Mouse (Mus musculus): ENCODE measurements around the gene Rrn3. TPM values are rescaled to one million over a fixed set of nuclear protein-coding genes. Genes with fewer than 3 reads are reported as not detected.
"Not testable (repeated sequence)": the region's sequence is repeated elsewhere in the genome, so short reads cannot be mapped to it uniquely, and the experiment has no call there.

The Rrn3 gene
- total and polyA plus RNA-seq, 3 experiments = 83.5 to 136 (median 93.8) TPM

GRCm38 (mm10) chr16:13766367-13766766, 14.1 kb upstream of the Rrn3 start:
- TF ChIP-seq ZNF384 (IDR thresholded peaks at IDR 0.05; ENCODE audit: low read depth, low read length) = peak; percentile 86
- TF ChIP-seq CHD1 (IDR thresholded peaks at IDR 0.05; ENCODE audit: low read depth, low read length) = peak; percentile 71; the same call in 1 of the 2 replicates
- TF ChIP-seq SMC3 (IDR thresholded peaks at IDR 0.05; ENCODE audit: low read depth, low read length) = no peak
- peak; percentile 76; the same call in 1 of the 2 replicates for TF ChIP-seq MAFK (IDR thresholded peaks at IDR 0.05; ENCODE audit: insufficient replicate concordance, low read length)
- TF ChIP-seq JUND (conservative IDR thresholded peaks at IDR 0.05; ENCODE audit: low read depth, low read length) = no peak
- no peak for TF ChIP-seq POLR2AphosphoS2 (IDR thresholded peaks at IDR 0.05; ENCODE audit: low read depth, low read length)
- TF ChIP-seq ZKSCAN1 (IDR thresholded peaks at IDR 0.05; ENCODE audit: borderline replicate concordance, low read depth, low read length) = no peak
- TF ChIP-seq TCF12 (IDR thresholded peaks at IDR 0.05; ENCODE audit: low read depth, low read length) = no peak
- H3K27ac ChIP-seq (ENCODE audit: insufficient read depth, low read depth) = no peak overlapping the region
- in situ Hi-C loops (cut with MboI; ENCODE audit: low pct_ligation_motif_present, low pct_unique_long_range_greater_than_20kb, low sequenced_read_pairs) = no loop called here
- H3K4me3 ChIP-seq (replicated peaks in 1 of 3; ENCODE audit: low read depth in 2 of 3, low read length in 2 of 3, poor library complexity in 1 of 3) = no peak overlapping the region
- no peak for DNase-seq (ENCODE audit: extremely low read depth)
- H3K36me3 ChIP-seq (replicated peaks in 1 of 2; ENCODE audit: control insufficient read depth in 1 of 2, insufficient read depth in 1 of 2, low read length in 1 of 2) = no peaks in the 10 kb centered on the region
- no peaks in the 10 kb centered on the region for H3K79me2 ChIP-seq (replicated peaks; ENCODE audit: control insufficient read depth, extremely low read depth, insufficient read depth, poor library complexity, severe bottlenecking)
- dilution Hi-C loops (cut with MboI; ENCODE audit: extremely low pct_ligation_motif_present, extremely low pct_unique_long_range_greater_than_20kb, low sequenced_read_pairs) = no loop called here
- no peak overlapping the region for H3K9ac ChIP-seq (ENCODE audit: insufficient read depth, low read depth)
- peaks cover 0 to 12% of the 10 kb centered on the region in 2 experiments; a peak in 1 of 4 replicates for H3K4me1 ChIP-seq (ENCODE audit: control insufficient read depth in 1 of 2, insufficient read depth in 2 of 2)
- H3K4me2 ChIP-seq (ENCODE audit: insufficient read depth, low read depth, poor library complexity, severe bottlenecking) = no peak overlapping the region
- H3K27me3 ChIP-seq (replicated peaks) = no peaks in the 10 kb centered on the region
- no peaks in the 10 kb centered on the region for H3K9me3 ChIP-seq (replicated peaks; ENCODE audit: low read length)

- H3K4me3 ChIP-seq (replicated peaks in 1 of 3; ENCODE audit: low read depth in 2 of 3, low read length in 2 of 3, poor library complexity in 1 of 3); H3K27me3 ChIP-seq (replicated peaks); in situ Hi-C loops (cut with MboI; ENCODE audit: low pct_ligation_motif_present, low pct_unique_long_range_greater_than_20kb, low sequenced_read_pairs); H3K36me3 ChIP-seq (replicated peaks in 1 of 2; ENCODE audit: control insufficient read depth in 1 of 2, insufficient read depth in 1 of 2, low read length in 1 of 2); dilution Hi-C loops (cut with MboI; ENCODE audit: extremely low pct_ligation_motif_present, extremely low pct_unique_long_range_greater_than_20kb, low sequenced_read_pairs); H3K4me1 ChIP-seq (ENCODE audit: control insufficient read depth in 1 of 2, insufficient read depth in 2 of 2); DNase-seq (ENCODE audit: extremely low read depth); H3K27ac ChIP-seq (ENCODE audit: insufficient read depth, low read depth); H3K9ac ChIP-seq (ENCODE audit: insufficient read depth, low read depth); H3K79me2 ChIP-seq (replicated peaks; ENCODE audit: control insufficient read depth, extremely low read depth, insufficient read depth, poor library complexity, severe bottlenecking); H3K9me3 ChIP-seq (replicated peaks; ENCODE audit: low read length); H3K4me2 ChIP-seq (ENCODE audit: insufficient read depth, low read depth, poor library complexity, severe bottlenecking): not testable (repeated sequence)
These were observed 8.9 kb upstream of the Rrn3 start for GRCm38 (mm10) chr16:13771603-13772002.

- dilution Hi-C loops (cut with MboI; ENCODE audit: extremely low pct_ligation_motif_present, extremely low pct_unique_long_range_greater_than_20kb, low sequenced_read_pairs); H3K36me3 ChIP-seq (replicated peaks in 1 of 2; ENCODE audit: control insufficient read depth in 1 of 2, insufficient read depth in 1 of 2, low read length in 1 of 2); H3K79me2 ChIP-seq (replicated peaks; ENCODE audit: control insufficient read depth, extremely low read depth, insufficient read depth, poor library complexity, severe bottlenecking); in situ Hi-C loops (cut with MboI; ENCODE audit: low pct_ligation_motif_present, low pct_unique_long_range_greater_than_20kb, low sequenced_read_pairs); H3K27ac ChIP-seq (ENCODE audit: insufficient read depth, low read depth); DNase-seq (ENCODE audit: extremely low read depth); H3K4me2 ChIP-seq (ENCODE audit: insufficient read depth, low read depth, poor library complexity, severe bottlenecking); H3K9me3 ChIP-seq (replicated peaks; ENCODE audit: low read length); H3K27me3 ChIP-seq (replicated peaks); H3K4me1 ChIP-seq (ENCODE audit: control insufficient read depth in 1 of 2, insufficient read depth in 2 of 2); H3K4me3 ChIP-seq (replicated peaks in 1 of 3; ENCODE audit: low read depth in 2 of 3, low read length in 2 of 3, poor library complexity in 1 of 3); H3K9ac ChIP-seq (ENCODE audit: insufficient read depth, low read depth): not testable (repeated sequence)
These were observed 8.5 kb upstream of the Rrn3 start for GRCm38 (mm10) chr16:13772051-13772450.

GRCm38 (mm10) chr16:13774011-13774410, 6.5 kb upstream of the Rrn3 start:
- in situ Hi-C loops (cut with MboI; ENCODE audit: low pct_ligation_motif_present, low pct_unique_long_range_greater_than_20kb, low sequenced_read_pairs); H3K4me3 ChIP-seq (replicated peaks in 1 of 3; ENCODE audit: low read depth in 2 of 3, low read length in 2 of 3, poor library complexity in 1 of 3): not testable (repeated sequence)
- H3K9me3 ChIP-seq (replicated peaks; ENCODE audit: low read length) = peaks cover 11% of the 10 kb centered on the region

GRCm38 (mm10) chr16:13774651-13775050, 5.9 kb upstream of the Rrn3 start:
- H3K79me2 ChIP-seq (replicated peaks; ENCODE audit: control insufficient read depth, extremely low read depth, insufficient read depth, poor library complexity, severe bottlenecking); H3K4me1 ChIP-seq (ENCODE audit: control insufficient read depth in 1 of 2, insufficient read depth in 2 of 2); H3K4me2 ChIP-seq (ENCODE audit: insufficient read depth, low read depth, poor library complexity, severe bottlenecking); H3K36me3 ChIP-seq (replicated peaks in 1 of 2; ENCODE audit: control insufficient read depth in 1 of 2, insufficient read depth in 1 of 2, low read length in 1 of 2); DNase-seq (ENCODE audit: extremely low read depth); H3K4me3 ChIP-seq (replicated peaks in 1 of 3; ENCODE audit: low read depth in 2 of 3, low read length in 2 of 3, poor library complexity in 1 of 3); H3K27me3 ChIP-seq (replicated peaks); H3K9ac ChIP-seq (ENCODE audit: insufficient read depth, low read depth); dilution Hi-C loops (cut with MboI; ENCODE audit: extremely low pct_ligation_motif_present, extremely low pct_unique_long_range_greater_than_20kb, low sequenced_read_pairs); H3K27ac ChIP-seq (ENCODE audit: insufficient read depth, low read depth); in situ Hi-C loops (cut with MboI; ENCODE audit: low pct_ligation_motif_present, low pct_unique_long_range_greater_than_20kb, low sequenced_read_pairs): not testable (repeated sequence)
- H3K9me3 ChIP-seq (replicated peaks; ENCODE audit: low read length) = peaks cover 17% of the 10 kb centered on the region

More at GRCm38 (mm10) chr16:13774011-13774410, 6.5 kb upstream of the Rrn3 start:
- H3K79me2 ChIP-seq (replicated peaks; ENCODE audit: control insufficient read depth, extremely low read depth, insufficient read depth, poor library complexity, severe bottlenecking); H3K4me2 ChIP-seq (ENCODE audit: insufficient read depth, low read depth, poor library complexity, severe bottlenecking); H3K9ac ChIP-seq (ENCODE audit: insufficient read depth, low read depth); H3K36me3 ChIP-seq (replicated peaks in 1 of 2; ENCODE audit: control insufficient read depth in 1 of 2, insufficient read depth in 1 of 2, low read length in 1 of 2); dilution Hi-C loops (cut with MboI; ENCODE audit: extremely low pct_ligation_motif_present, extremely low pct_unique_long_range_greater_than_20kb, low sequenced_read_pairs); H3K4me1 ChIP-seq (ENCODE audit: control insufficient read depth in 1 of 2, insufficient read depth in 2 of 2); H3K27ac ChIP-seq (ENCODE audit: insufficient read depth, low read depth); H3K27me3 ChIP-seq (replicated peaks); DNase-seq (ENCODE audit: extremely low read depth): not testable (repeated sequence)
